Mouse (Mus musculus): ENCODE data around the gene Rhbdl2. TPM values are rescaled to one million over a fixed set of nuclear protein-coding genes. Genes with fewer than 3 reads are reported as not detected.

Rhbdl2 gene
- polyA plus RNA-seq, 1 experiment from 2014 or later: 5.5 TPM

DNA sequence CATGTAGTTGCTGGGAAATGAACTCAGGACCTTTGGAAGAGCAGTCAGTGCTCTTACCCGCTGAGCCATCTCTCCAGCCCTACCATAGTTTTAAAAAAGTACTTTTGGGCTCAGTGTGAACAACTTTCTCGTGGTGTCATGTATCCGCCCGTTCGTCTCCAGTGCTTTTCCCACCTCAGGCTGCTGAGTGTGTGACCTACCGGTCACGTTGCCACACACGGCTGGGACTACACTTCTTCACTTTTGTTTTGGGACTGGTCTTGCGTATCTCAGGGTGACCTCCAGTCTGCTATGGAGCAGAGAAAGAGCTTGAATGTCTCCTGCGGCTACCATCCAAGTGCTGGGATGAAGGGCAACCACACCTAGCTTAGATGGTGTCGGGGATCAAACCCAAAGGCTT, 20.6 kb downstream of the Rhbdl2 start:
- Histone ChIP-seq H3K4me1 (replicated peaks; ENCODE audit: control insufficient read depth, insufficient read depth, low read length) (0 out of 2 replicates have a peak, but pooled peaks cover 3% of the 10 kb centered on the region), H3K9ac (ENCODE audit: low read depth, low read length) (no peak overlapping the region), H3K4me2 (replicated peaks; ENCODE audit: low read depth) (no peak overlapping the region), H3K27me3 (replicated peaks; ENCODE audit: control insufficient read depth, insufficient read depth, low read length) (no peaks in the 10 kb centered on the region), H3K36me3 (ENCODE audit: control insufficient read depth, insufficient read depth) (no peaks in the 10 kb centered on the region), H3K27ac (ENCODE audit: low read depth, low read length) (no peak overlapping the region), H3K9me3 (ENCODE audit: control insufficient read depth) (no peaks in the 10 kb centered on the region), H3K4me3 (ENCODE audit: low read depth, low read length) (no peak overlapping the region)
- no peak for ATAC-seq
- TF ChIP-seq CTCF (IDR thresholded peaks at IDR 0.05; ENCODE audit: low read depth): no peak
- 87% methylated on average over 11 of the region's 11 CpGs for WGBS

DNA sequence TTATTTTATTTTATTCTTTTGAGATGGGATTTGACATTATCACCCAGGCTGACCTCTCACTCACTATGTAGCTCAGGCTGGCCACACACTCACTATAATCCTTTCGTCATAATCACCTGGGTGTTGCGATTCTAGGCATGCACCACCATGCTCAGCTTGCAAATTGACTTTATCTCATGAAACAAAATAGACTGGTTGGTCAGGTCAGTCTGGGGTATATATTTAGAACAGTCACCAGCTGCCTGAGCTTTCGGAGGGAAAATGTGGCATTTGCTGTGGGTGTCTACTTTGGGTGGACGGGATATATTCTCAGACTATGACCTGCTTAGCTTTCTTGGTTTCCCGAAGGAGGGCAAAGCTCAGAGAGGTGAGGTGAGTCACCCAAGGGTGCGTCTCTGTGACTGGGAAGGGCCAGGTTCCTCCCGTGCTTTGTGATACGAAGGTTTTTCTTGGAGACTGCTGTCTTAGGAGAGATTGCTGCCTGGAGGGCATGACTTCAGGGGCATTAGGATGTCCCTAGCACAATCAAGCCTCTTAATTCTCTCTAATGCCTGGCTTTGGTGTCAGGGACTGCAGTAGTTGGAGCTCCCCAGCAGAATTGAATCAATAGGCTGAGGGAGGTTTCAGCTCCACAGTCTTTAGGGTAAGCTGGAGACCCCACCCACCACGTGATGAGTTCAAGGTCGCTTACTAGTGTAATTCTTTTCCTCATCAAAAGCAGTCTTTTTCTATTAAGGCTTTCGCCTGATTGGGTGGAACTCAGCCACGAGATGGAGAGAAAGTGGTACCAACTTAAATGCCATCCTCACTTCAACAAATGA, 23.0 kb downstream of the Rhbdl2 start:
- H3K4me3 ChIP-seq (ENCODE audit: low read depth, low read length): no peak overlapping the region
- peak; percentile 94 for ATAC-seq

DNA sequence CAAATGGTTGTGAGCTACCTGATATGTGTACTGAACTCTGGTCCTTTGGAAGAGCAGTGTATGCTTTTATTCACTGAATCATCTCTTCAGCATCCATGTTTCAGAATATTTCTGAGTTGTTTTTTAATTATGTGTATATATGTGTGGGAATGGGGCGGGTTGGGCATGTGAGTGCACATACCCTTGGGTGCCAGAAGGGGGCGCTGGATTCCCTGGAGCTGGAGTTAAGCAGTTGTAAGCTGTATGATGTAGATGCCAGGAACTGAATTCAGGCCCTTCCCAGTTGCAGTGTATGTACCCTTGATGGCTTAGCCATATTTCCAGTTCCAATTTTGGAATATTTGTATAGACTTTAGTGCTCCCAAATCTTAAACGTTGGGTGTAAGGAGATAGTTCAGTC, 24.9 kb downstream of the Rhbdl2 start:
- no peak overlapping the region for H3K4me2 ChIP-seq (replicated peaks; ENCODE audit: low read depth)
- no peak overlapping the region for H3K27ac ChIP-seq (ENCODE audit: low read depth, low read length)
- H3K4me1 ChIP-seq (replicated peaks; ENCODE audit: control insufficient read depth, insufficient read depth, low read length): 0 out of 2 replicates have a peak, but pooled peaks cover 3% of the 10 kb centered on the region
- no peaks in the 10 kb centered on the region for H3K36me3 ChIP-seq (ENCODE audit: control insufficient read depth, insufficient read depth)
- ATAC-seq: no peak
- H3K9me3 ChIP-seq (ENCODE audit: control insufficient read depth): no peaks in the 10 kb centered on the region
- no peak overlapping the region for H3K9ac ChIP-seq (ENCODE audit: low read depth, low read length)
- H3K27me3 ChIP-seq (replicated peaks; ENCODE audit: control insufficient read depth, insufficient read depth, low read length): no peaks in the 10 kb centered on the region
- H3K4me3 ChIP-seq (ENCODE audit: low read depth, low read length): no peak overlapping the region
- TF ChIP-seq CTCF (IDR thresholded peaks at IDR 0.05; ENCODE audit: low read depth): peak; percentile 31
- WGBS: 83% methylated on average over 3 of the region's 3 CpGs

More for the DNA sequence above, 23.0 kb downstream of the Rhbdl2 start:
- 48% methylated on average over 12 of the region's 12 CpGs for WGBS
- no peaks in the 10 kb centered on the region for H3K36me3 ChIP-seq (ENCODE audit: control insufficient read depth, insufficient read depth)
- H3K27me3 ChIP-seq (replicated peaks; ENCODE audit: control insufficient read depth, insufficient read depth, low read length): no peaks in the 10 kb centered on the region
- no peak overlapping the region for H3K9ac ChIP-seq (ENCODE audit: low read depth, low read length)
- 0 out of 2 replicates have a peak, but pooled peaks cover 3% of the 10 kb centered on the region for H3K4me1 ChIP-seq (replicated peaks; ENCODE audit: control insufficient read depth, insufficient read depth, low read length)
- TF ChIP-seq CTCF (IDR thresholded peaks at IDR 0.05; ENCODE audit: low read depth): no peak
- H3K4me2 ChIP-seq (replicated peaks; ENCODE audit: low read depth): no peak overlapping the region; the same call in 1 of the 2 replicates
- peak overlapping the region; percentile 46; the same call in 1 of the 2 replicates for H3K27ac ChIP-seq (ENCODE audit: low read depth, low read length)
- no peaks in the 10 kb centered on the region for H3K9me3 ChIP-seq (ENCODE audit: control insufficient read depth)

DNA sequence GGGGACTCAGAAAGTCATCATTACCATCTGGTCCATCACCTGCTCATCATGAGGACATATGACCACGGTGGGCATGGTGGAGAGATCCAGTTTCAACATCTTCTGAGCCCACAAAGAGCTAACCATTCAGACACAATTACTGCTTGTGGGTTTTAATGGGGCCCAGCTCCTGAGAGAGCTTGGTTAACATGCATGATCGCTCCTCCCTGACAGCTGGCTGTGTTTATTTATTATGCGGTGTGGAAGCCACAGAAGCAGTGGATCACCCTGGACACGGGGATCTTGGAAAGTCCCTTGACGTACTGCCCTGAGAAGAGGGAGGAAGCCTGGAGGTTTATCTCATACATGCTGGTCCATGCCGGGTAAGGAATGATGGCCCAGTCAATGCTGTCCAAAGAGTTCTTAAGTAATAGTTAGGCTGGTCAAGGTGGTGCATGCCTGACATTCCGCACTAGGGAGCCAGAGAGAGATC, 26.4 kb downstream of the Rhbdl2 start:
- no peak overlapping the region for H3K9ac ChIP-seq (ENCODE audit: low read depth, low read length)
- no peak for ATAC-seq
- H3K4me3 ChIP-seq (ENCODE audit: low read depth, low read length): no peak overlapping the region
- 0 out of 2 replicates have a peak, but pooled peaks cover 3% of the 10 kb centered on the region for H3K4me1 ChIP-seq (replicated peaks; ENCODE audit: control insufficient read depth, insufficient read depth, low read length)
- WGBS: 74% methylated on average over 7 of the region's 7 CpGs
- H3K4me2 ChIP-seq (replicated peaks; ENCODE audit: low read depth): no peak overlapping the region
- no peak overlapping the region for H3K27ac ChIP-seq (ENCODE audit: low read depth, low read length)
- no peaks in the 10 kb centered on the region for H3K9me3 ChIP-seq (ENCODE audit: control insufficient read depth)
- H3K36me3 ChIP-seq (ENCODE audit: control insufficient read depth, insufficient read depth): no peaks in the 10 kb centered on the region; the same call in 1 of the 2 replicates
- no peaks in the 10 kb centered on the region for H3K27me3 ChIP-seq (replicated peaks; ENCODE audit: control insufficient read depth, insufficient read depth, low read length)
- no peak for TF ChIP-seq CTCF (IDR thresholded peaks at IDR 0.05; ENCODE audit: low read depth)

DNA sequence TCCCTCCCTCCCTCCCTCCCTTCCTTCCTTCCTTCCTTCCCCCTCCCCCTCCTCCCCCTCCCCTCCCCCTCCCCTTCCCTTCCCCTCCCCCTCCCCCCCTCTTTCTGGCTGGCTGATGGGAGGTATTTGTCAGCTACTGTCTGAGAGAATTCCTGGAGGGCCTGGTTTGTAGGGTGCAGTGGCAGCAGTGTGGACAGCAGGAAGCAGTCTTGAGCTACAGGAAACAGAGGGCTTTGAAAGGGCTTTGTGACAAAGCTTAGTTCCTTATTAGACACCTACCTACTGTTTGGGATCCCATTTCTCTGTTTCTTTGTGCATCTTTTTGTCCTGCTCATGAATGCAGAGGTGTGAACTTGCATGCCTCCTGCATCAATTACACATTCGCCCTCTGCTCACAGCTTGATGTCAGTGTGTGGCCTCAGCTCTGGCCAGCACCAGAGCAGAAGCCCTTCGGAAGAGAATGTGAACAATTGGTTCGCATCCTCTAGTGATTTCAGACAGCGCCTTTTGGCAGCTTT, 31.5 kb downstream of the Rhbdl2 start:
- H3K9me3 ChIP-seq (ENCODE audit: control insufficient read depth): no peaks in the 10 kb centered on the region
- H3K4me1 ChIP-seq (replicated peaks; ENCODE audit: control insufficient read depth, insufficient read depth, low read length): no peaks in the 10 kb centered on the region
- H3K27ac ChIP-seq (ENCODE audit: low read depth, low read length): no peak overlapping the region
- no peak overlapping the region for H3K9ac ChIP-seq (ENCODE audit: low read depth, low read length)
- WGBS: 62% methylated on average over 4 of the region's 4 CpGs
- TF ChIP-seq CTCF (IDR thresholded peaks at IDR 0.05; ENCODE audit: low read depth): peak; percentile 75
- H3K4me3 ChIP-seq (ENCODE audit: low read depth, low read length): no peak overlapping the region
- no peaks in the 10 kb centered on the region for H3K27me3 ChIP-seq (replicated peaks; ENCODE audit: control insufficient read depth, insufficient read depth, low read length)
- no peaks in the 10 kb centered on the region; the same call in 1 of the 2 replicates for H3K36me3 ChIP-seq (ENCODE audit: control insufficient read depth, insufficient read depth)
- ATAC-seq: no peak
- H3K4me2 ChIP-seq (replicated peaks; ENCODE audit: low read depth): no peak overlapping the region

DNA sequence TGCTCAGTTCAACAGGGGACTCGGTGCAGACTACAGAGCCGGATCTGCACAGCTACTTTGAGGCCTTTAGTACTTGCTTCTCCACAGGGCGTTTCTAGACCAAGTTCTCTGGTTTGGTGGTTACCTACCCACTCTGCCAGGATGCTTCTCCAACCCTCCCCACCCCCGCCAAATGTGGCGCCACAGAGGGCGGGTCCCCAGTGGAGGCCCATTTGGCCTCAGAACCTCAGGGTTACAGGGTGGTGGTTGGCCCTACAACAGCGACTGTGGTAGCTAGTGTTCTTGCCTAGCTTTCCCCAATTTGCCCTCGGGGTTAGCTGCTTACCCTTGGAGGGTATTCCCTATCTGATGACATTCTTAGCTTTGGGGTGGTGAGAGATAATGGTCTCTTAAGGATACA, 54.5 kb downstream of the Rhbdl2 start:
- no peaks in the 10 kb centered on the region for H3K4me1 ChIP-seq (replicated peaks; ENCODE audit: control insufficient read depth, insufficient read depth, low read length)
- no peak overlapping the region for H3K4me2 ChIP-seq (replicated peaks; ENCODE audit: low read depth)
- no peak overlapping the region for H3K27ac ChIP-seq (ENCODE audit: low read depth, low read length)
- 85% methylated on average over 8 of the region's 8 CpGs for WGBS
- no peak for TF ChIP-seq CTCF (IDR thresholded peaks at IDR 0.05; ENCODE audit: low read depth)
- H3K36me3 ChIP-seq (ENCODE audit: control insufficient read depth, insufficient read depth): no peaks in the 10 kb centered on the region
- no peak overlapping the region for H3K9ac ChIP-seq (ENCODE audit: low read depth, low read length)
- H3K9me3 ChIP-seq (ENCODE audit: control insufficient read depth): no peaks in the 10 kb centered on the region
- no peak for ATAC-seq
- H3K4me3 ChIP-seq (ENCODE audit: low read depth, low read length): no peak overlapping the region
- 0 out of 2 replicates have a peak, but pooled peaks cover 4% of the 10 kb centered on the region for H3K27me3 ChIP-seq (replicated peaks; ENCODE audit: control insufficient read depth, insufficient read depth, low read length)
